8 mouse cellular contexts compared by ENCODE assay signal in the genomic region with DNA sequence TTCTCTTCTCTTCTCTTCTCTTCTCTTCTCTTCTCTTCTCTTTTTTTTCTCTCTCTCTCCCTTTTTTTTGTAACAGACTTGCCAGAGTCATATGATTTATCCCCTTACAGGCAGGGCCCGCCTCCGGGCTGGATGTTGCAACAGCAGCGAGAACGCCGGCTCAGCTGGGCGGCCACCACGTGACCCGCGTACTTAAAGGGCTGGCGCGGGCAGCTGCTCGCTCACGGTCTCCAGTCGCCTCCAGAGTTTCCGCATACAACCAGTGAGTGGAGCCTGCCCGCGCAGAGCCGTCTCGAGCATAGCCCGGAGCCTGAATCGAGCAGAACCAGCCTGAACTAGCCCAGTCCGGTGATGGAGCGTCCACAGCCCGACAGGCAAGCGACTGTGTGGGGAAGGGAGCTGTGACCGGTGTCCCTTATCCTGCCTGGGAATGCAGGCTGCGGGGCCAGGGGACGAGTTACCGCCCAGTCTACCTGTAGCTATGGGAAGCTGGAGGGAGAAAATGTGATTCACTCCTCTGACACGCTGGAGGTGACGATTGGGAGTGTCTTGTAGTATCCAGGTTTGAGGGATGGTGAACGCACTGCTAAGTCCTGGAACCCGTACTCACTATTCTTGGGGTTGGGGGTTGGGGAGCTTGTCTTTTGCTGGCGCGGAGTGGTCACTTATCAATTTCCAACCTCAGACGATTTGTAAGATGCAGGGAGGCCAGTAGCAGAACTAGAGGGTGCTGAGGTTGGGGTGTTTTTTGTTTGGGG. TPM values are rescaled to one million over a fixed set of nuclear protein-coding genes. Genes with fewer than 3 reads are reported as not detected.
DNase-seq lines count a peak whose midpoint lies in the region; ATAC-seq and TF ChIP-seq lines count a peak whose summit lies in the region.

A gene (plus strand): TSS at position 223 of the 758 bp plus-strand sequence.

- WGBS in forebrain, embryonic 14.5 days, result under 1% methylated on average over 36 of the region's 36 CpGs
- WGBS in large intestine, adult 2 months, result 3% methylated on average over 36 of the region's 36 CpGs
- 2% methylated on average over 36 of the region's 36 CpGs for WGBS in liver, embryonic 16.5 days (ENCODE audit: insufficient replicate concordance)
- WGBS in neural tube, embryonic 12.5 days, result under 1% methylated on average over 36 of the region's 36 CpGs
- under 1% methylated on average over 36 of the region's 36 CpGs for WGBS in stomach, postnatal 0 days

- H3K4me3 ChIP-seq in forebrain, embryonic 14.5 days (ENCODE audit: low read depth, low read length), result peak within 1 kb of the TSS; percentile 44
- H3K4me3 ChIP-seq in liver, embryonic 16.5 days (ENCODE audit: low read depth, low read length), result peak within 1 kb of the TSS; percentile 64
- peak within 1 kb of the TSS; percentile 41 for H3K4me3 ChIP-seq in neural tube, embryonic 12.5 days
- H3K4me3 ChIP-seq in stomach, postnatal 0 days (ENCODE audit: low read depth, low read length), result peak within 1 kb of the TSS; percentile 53

- H3K36me3 ChIP-seq in forebrain, embryonic 14.5 days (ENCODE audit: control insufficient read depth, insufficient read depth, low read length), result no peaks in the 10 kb centered on the region
- no peaks in the 10 kb centered on the region for H3K36me3 ChIP-seq in liver, embryonic 16.5 days (ENCODE audit: control insufficient read depth, insufficient read depth)
- H3K36me3 ChIP-seq in neural tube, embryonic 12.5 days, result peaks cover 4% of the 10 kb centered on the region; the same call in 1 of the 2 replicates
- H3K36me3 ChIP-seq in stomach, postnatal 0 days (ENCODE audit: control insufficient read depth, insufficient read depth, low read length), result peaks cover 3% of the 10 kb centered on the region; the same call in 1 of the 2 replicates

- no peaks in the 10 kb centered on the region for H3K9me3 ChIP-seq in forebrain, embryonic 14.5 days (replicated peaks; ENCODE audit: control insufficient read depth, low read length)
- no peaks in the 10 kb centered on the region for H3K9me3 ChIP-seq in liver, embryonic 16.5 days (replicated peaks; ENCODE audit: control insufficient read depth, low read length)
- no peaks in the 10 kb centered on the region for H3K9me3 ChIP-seq in neural tube, embryonic 12.5 days
- H3K9me3 ChIP-seq in stomach, postnatal 0 days (ENCODE audit: control insufficient read depth, low read length), result no peaks in the 10 kb centered on the region

- peak within 1 kb of the TSS; percentile 65 for H3K9ac ChIP-seq in forebrain, embryonic 14.5 days (ENCODE audit: low read length)
- peak within 1 kb of the TSS; percentile 48 for H3K9ac ChIP-seq in liver, embryonic 16.5 days (ENCODE audit: low read depth, low read length)
- peak within 1 kb of the TSS; percentile 48; the same call in 1 of the 2 replicates for H3K9ac ChIP-seq in neural tube, embryonic 12.5 days
- peak within 1 kb of the TSS; percentile 70 for H3K9ac ChIP-seq in stomach, postnatal 0 days (ENCODE audit: low read length)

- intact Hi-C loops in heart, postnatal 10 days (cut with DNase I), result loop anchor here (2.0 kb wide), 1 partner anchor 15 kb away; a partner anchor contains a TSS

- peak within 1 kb of the TSS; percentile 88 for H3K4me2 ChIP-seq in forebrain, embryonic 14.5 days (ENCODE audit: low read length)
- H3K4me2 ChIP-seq in liver, embryonic 16.5 days (ENCODE audit: low read depth, low read length), result peak within 1 kb of the TSS; percentile 54
- peak within 1 kb of the TSS; percentile 70 for H3K4me2 ChIP-seq in neural tube, embryonic 12.5 days (replicated peaks)
- H3K4me2 ChIP-seq in stomach, postnatal 0 days (replicated peaks; ENCODE audit: low read depth), result peak within 1 kb of the TSS; percentile 67

- H3K4me1 ChIP-seq in forebrain, embryonic 14.5 days (ENCODE audit: control insufficient read depth, insufficient read depth, low read length), result 0 out of 2 replicates have a peak, but pooled peaks cover 2% of the 10 kb centered on the region
- H3K4me1 ChIP-seq in liver, embryonic 16.5 days (ENCODE audit: control insufficient read depth, low read depth, low read length), result peaks cover 12% of the 10 kb centered on the region
- peaks cover 13% of the 10 kb centered on the region for H3K4me1 ChIP-seq in neural tube, embryonic 12.5 days
- 0 out of 2 replicates have a peak, but pooled peaks cover 4% of the 10 kb centered on the region for H3K4me1 ChIP-seq in stomach, postnatal 0 days (replicated peaks; ENCODE audit: control insufficient read depth, insufficient read depth)

- peak; percentile 97 for DNase-seq in ES-CJ7 (ENCODE audit: low read depth, low spot score)
- peak; percentile 41 for DNase-seq in cerebellum, adult 11-12 months
- DNase-seq in forebrain, embryonic 14.5 days (ENCODE audit: low spot score), result peak; percentile 92
- peak; percentile 94 to 95 for DNase-seq in heart, postnatal 10 days
- peak; percentile 58 for DNase-seq in large intestine, adult 2 months (ENCODE audit: low read depth, low spot score)
- DNase-seq in stomach, postnatal 0 days (ENCODE audit: low spot score), result peak; percentile 94

- H3K27ac ChIP-seq in forebrain, embryonic 14.5 days (ENCODE audit: low read depth, low read length), result no peak within 1 kb of the TSS
- H3K27ac ChIP-seq in liver, embryonic 16.5 days (ENCODE audit: low read length), result peak within 1 kb of the TSS; percentile 18; the same call in 1 of the 2 replicates
- H3K27ac ChIP-seq in neural tube, embryonic 12.5 days, result no peak within 1 kb of the TSS
- peak within 1 kb of the TSS; percentile 81 for H3K27ac ChIP-seq in stomach, postnatal 0 days (replicated peaks)

- ATAC-seq in forebrain, embryonic 14.5 days, result peak; percentile 94
- peak; percentile 76 for ATAC-seq in liver, embryonic 16.5 days (ENCODE audit: low read depth)
- ATAC-seq in neural tube, embryonic 12.5 days (ENCODE audit: low FRiP score, low read depth), result peak; percentile 94
- ATAC-seq in stomach, postnatal 0 days (ENCODE audit: low FRiP score, low TSS enrichment), result peak; percentile 93

- TF ChIP-seq CTCF in stomach, postnatal 0 days (IDR thresholded peaks at IDR 0.05; ENCODE audit: low read depth), result peak; percentile 36; the same call in 1 of the 2 replicates

- no peak for TF ChIP-seq EP300 in stomach, postnatal 0 days (optimal IDR thresholded peaks at IDR 0.05)

- no peaks in the 10 kb centered on the region for H3K27me3 ChIP-seq in forebrain, embryonic 14.5 days (replicated peaks; ENCODE audit: control insufficient read depth, insufficient read depth, low read length)
- peaks cover 27% of the 10 kb centered on the region for H3K27me3 ChIP-seq in liver, embryonic 16.5 days (ENCODE audit: control insufficient read depth, insufficient read depth, low read depth, low read length)
- no peaks in the 10 kb centered on the region for H3K27me3 ChIP-seq in neural tube, embryonic 12.5 days (replicated peaks)
- no peaks in the 10 kb centered on the region for H3K27me3 ChIP-seq in stomach, postnatal 0 days (ENCODE audit: control insufficient read depth, insufficient read depth, low read length)

RNA-seq across cellular contexts. Expression of the gene that starts here (rescaled TPM):
- 3.9 and 4.1 TPM in 2 replicates for polyA plus RNA-seq in forebrain, embryonic 14.5 days (2014; fragmentation: Nextera tagmentation; extraction: Ambion mirVana)
- total RNA-seq in heart, postnatal 10 days (2021), result 10 to 100 TPM; 17.8 to 19.8 TPM
- 4.2 and 4.3 TPM in 2 replicates for polyA plus RNA-seq in large intestine, adult 2 months (2012; rRNA removed)
- polyA plus RNA-seq in liver, embryonic 16.5 days (2015; fragmentation: Nextera tagmentation; extraction: Ambion mirVana), result 158 and 159 TPM in 2 replicates
- polyA plus RNA-seq in neural tube, embryonic 12.5 days (2016; fragmentation: Nextera tagmentation; extraction: Ambion mirVana), result 14.0 and 15.1 TPM in 2 replicates
- polyA plus RNA-seq in stomach, postnatal 0 days (2015; fragmentation: Nextera tagmentation; extraction: Ambion mirVana), result 59.0 and 61.4 TPM in 2 replicates

Comparison
In these comparisons a context has a peak if more than half of its experiments do, and no peak if none do; other contexts are left out.
1. DNase-seq: peak in every context shown above with its lines; median percentile 97 in ES-CJ7; 94 in heart, postnatal 10 days; 94 in stomach, postnatal 0 days; 92 in forebrain, embryonic 14.5 days; 58 in large intestine, adult 2 months; 41 in cerebellum, adult 11-12 months.
2. H3K27ac ChIP-seq: peak in liver, embryonic 16.5 days (single experiment) and stomach, postnatal 0 days (single experiment); none in forebrain, embryonic 14.5 days (single experiment) and neural tube, embryonic 12.5 days (single experiment).
3. Peak in every context shown above with its lines, with median percentiles within 50 percentile points of each other: ATAC-seq, H3K4me2 ChIP-seq, H3K4me3 ChIP-seq and H3K9ac ChIP-seq.